Mouse (Mus musculus) left cerebral cortex, postnatal 10 days (tissue): ENCODE measurements around the gene Lnx2. TPM values are rescaled to one million over a fixed set of nuclear protein-coding genes. Genes with fewer than 3 reads are reported as not detected.

Experiments
- DNase-seq, 2 experiments: peaks; one replicate each; pipeline ENCODE4 v3.0.0; 2021 to 2022; ENCODE audit warnings: low spot score in 2 of 2, mixed read lengths in 1 of 2; ENCODE audit errors: extremely low spot score in 1 of 2
- intact Hi-C: fragments of 180-260 bp; cut with DNase I; formaldehyde crosslinking; loops from one replicate; pipeline ENCODE4 v1.15.1; 2025
- total RNA-seq, 2 experiments: library from RNA; stranded (reverse); gene quantifications; 2 replicates each; pipeline ENCODE4 v1.2.3; 2021

Lnx2 gene
- total RNA-seq, 2 experiments from 2014 or later: 5.6 to 6.2 TPM

GRCm38 (mm10) chr5:147034283-147034682, 42.1 kb downstream of the Lnx2 start:
- intact Hi-C loops: no loop called here

GRCm38 (mm10) chr5:147033155-147033554, 43.2 kb downstream of the Lnx2 start:
- DNase-seq: no peak
- intact Hi-C loops: no loop called here

More at GRCm38 (mm10) chr5:147034283-147034682, 42.1 kb downstream of the Lnx2 start:
- DNase-seq: no peak

GRCm38 (mm10) chr5:147031281-147031680, 45.1 kb downstream of the Lnx2 start:
- DNase-seq: peak in 1 of 2 experiments; percentile 64
- intact Hi-C loops: no loop called here

- DNase-seq: no peak
- intact Hi-C loops: no loop called here
These were observed 51.9 kb downstream of the Lnx2 start for GRCm38 (mm10) chr5:147024331-147025034.

- intact Hi-C loops: no loop called here
- DNase-seq: no peak
These were observed 53.0 kb downstream of the Lnx2 start for GRCm38 (mm10) chr5:147023245-147023970.

- DNase-seq: no peak
- intact Hi-C loops: no loop called here
These were observed 54.7 kb downstream of the Lnx2 start for GRCm38 (mm10) chr5:147021546-147022265.

GRCm38 (mm10) chr5:147020579-147020978, 55.8 kb downstream of the Lnx2 start:
- no peak for DNase-seq
- intact Hi-C loops: no loop called here

GRCm38 (mm10) chr5:147018761-147019160, 57.6 kb downstream of the Lnx2 start:
- DNase-seq: no peak
- intact Hi-C loops: no loop called here

GRCm38 (mm10) chr5:147017526-147017925, 58.9 kb downstream of the Lnx2 start:
- intact Hi-C loops: no loop called here
- no peak for DNase-seq

GRCm38 (mm10) chr5:147016622-147017021, 59.8 kb downstream of the Lnx2 start:
- DNase-seq: no peak
- intact Hi-C loops: no loop called here

GRCm38 (mm10) chr5:147015191-147015590, 61.2 kb downstream of the Lnx2 start:
- DNase-seq: no peak
- intact Hi-C loops: no loop called here

- intact Hi-C loops: no loop called here
- no peak for DNase-seq
These were observed 62.5 kb downstream of the Lnx2 start for GRCm38 (mm10) chr5:147013845-147014244.

- DNase-seq: no peak
- intact Hi-C loops: no loop called here
These were observed 65.1 kb downstream of the Lnx2 start for GRCm38 (mm10) chr5:147011333-147011732.

GRCm38 (mm10) chr5:147003303-147003702, 73.1 kb downstream of the Lnx2 start:
- DNase-seq: no peak
- intact Hi-C loops: no loop called here

- intact Hi-C loops: no loop called here
These were observed 75.1 kb downstream of the Lnx2 start for GRCm38 (mm10) chr5:147001312-147001711.

GRCm38 (mm10) chr5:146998802-146999201, 77.6 kb downstream of the Lnx2 start:
- no peak for DNase-seq
- intact Hi-C loops: no loop called here

More at GRCm38 (mm10) chr5:147001312-147001711, 75.1 kb downstream of the Lnx2 start:
- no peak for DNase-seq

GRCm38 (mm10) chr5:146996812-146997211, 79.6 kb downstream of the Lnx2 start:
- no peak for DNase-seq
- intact Hi-C loops: no loop called here

GRCm38 (mm10) chr5:146994973-146995372, 81.4 kb downstream of the Lnx2 start:
- intact Hi-C loops: no loop called here

GRCm38 (mm10) chr5:146993509-146993908, 82.9 kb downstream of the Lnx2 start:
- no peak for DNase-seq

More at GRCm38 (mm10) chr5:146994973-146995372, 81.4 kb downstream of the Lnx2 start:
- no peak for DNase-seq

More at GRCm38 (mm10) chr5:146993509-146993908, 82.9 kb downstream of the Lnx2 start:
- intact Hi-C loops: no loop called here
